Mouse (Mus musculus) gastrocnemius, postnatal 14 days (tissue): Measurements from ENCODE around the gene Ada. TPM values are rescaled to one million over a fixed set of nuclear protein-coding genes. Genes with fewer than 3 reads are reported as not detected.
"Not testable (repeated sequence)": the region's sequence is repeated elsewhere in the genome, so short reads cannot be mapped to it uniquely, and the experiment has no call there.

ENCODE experiments used
- DNase-seq: peaks from one replicate; pipeline ENCODE4 v3.0.0; 2021; ENCODE audit warnings: mixed read lengths
- intact Hi-C: fragments of 180-260 bp; cut with DNase I; formaldehyde crosslinking; loops from one replicate; pipeline ENCODE4 v1.15.1; 2025; ENCODE audit warnings: low total_unique reads
- total RNA-seq, 2 experiments: library from RNA; stranded (reverse); gene quantifications; 2 replicates each; pipeline ENCODE4 v1.2.3; 2021

Gene Ada
- total RNA-seq, 2 experiments from 2014 or later: 0.91 to 1.5 TPM

DNA sequence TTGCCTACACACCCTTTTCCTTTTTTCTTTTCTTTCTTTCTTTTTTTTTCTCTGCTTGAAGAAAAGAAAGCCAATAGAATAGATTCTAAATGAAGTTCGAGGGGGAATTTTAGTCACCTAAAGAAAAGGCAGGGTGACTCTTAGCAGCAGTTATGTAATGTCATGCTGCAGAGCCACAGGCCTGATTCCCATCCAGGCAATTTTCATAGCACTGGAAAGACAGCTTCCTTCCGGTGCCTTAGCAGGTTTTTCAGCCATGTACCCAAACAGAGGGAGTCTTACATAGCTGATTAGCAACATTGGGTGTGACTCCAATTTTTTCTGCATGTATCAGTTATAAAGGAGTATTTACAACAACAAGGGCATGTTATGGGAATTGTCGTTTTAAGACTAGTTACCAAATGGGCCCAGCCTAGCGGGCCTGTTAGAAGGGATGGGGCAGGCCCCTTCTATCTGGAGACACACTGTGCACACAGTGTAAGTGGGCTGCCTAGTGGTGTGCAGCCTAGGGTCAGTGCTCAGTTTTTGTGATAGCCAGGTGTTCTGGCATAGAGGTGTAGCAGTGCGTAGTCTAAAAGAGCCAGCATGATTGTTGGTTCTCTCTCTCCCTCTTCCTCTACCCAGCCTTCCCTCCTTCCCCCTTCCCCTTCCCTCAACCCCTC lies 46.3 kb downstream of the Ada start:
- DNase-seq: no peak
- intact Hi-C loops: no loop called here

DNA sequence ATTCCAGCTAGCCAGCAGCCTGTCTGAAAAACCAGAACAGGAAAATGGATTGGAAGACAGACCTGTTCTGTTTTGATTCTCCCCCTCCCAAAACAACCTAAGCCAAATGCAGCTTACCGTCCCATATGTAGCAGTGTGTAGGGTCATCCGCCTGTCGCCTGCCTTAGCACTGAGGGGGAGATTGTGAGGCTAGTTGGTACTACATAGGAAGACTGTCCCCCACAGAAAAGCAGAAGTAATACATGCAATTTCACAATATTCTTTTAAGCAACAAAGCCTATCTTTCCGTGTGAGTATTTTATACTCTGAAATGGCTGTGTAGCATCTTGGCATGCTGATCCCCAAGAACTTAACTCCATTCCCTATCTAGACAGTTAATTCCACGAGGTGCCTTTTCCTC lies 47.1 kb downstream of the Ada start:
- intact Hi-C loops: no loop called here
- no peak for DNase-seq

DNA sequence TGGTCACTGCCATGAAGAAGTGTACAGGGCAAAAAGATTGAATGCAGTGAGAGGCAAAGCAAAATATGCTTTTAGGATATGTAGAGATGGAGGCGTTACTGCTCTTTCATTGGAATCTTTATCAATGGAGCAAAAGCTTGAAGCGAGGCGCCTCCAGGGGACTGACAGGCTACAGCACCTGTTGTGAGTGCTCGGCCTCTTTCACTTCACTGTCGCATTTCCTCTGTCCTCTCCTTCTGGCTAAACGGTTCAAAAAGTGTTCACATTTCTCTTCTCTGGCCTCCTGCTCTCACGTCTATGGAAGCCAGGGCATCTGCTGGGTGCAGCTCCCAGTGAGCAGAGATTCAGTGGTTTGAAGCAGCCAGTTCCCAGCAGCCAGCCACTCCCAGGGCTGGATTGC lies 47.6 kb downstream of the Ada start:
- DNase-seq: no peak
- intact Hi-C loops: no loop called here

DNA sequence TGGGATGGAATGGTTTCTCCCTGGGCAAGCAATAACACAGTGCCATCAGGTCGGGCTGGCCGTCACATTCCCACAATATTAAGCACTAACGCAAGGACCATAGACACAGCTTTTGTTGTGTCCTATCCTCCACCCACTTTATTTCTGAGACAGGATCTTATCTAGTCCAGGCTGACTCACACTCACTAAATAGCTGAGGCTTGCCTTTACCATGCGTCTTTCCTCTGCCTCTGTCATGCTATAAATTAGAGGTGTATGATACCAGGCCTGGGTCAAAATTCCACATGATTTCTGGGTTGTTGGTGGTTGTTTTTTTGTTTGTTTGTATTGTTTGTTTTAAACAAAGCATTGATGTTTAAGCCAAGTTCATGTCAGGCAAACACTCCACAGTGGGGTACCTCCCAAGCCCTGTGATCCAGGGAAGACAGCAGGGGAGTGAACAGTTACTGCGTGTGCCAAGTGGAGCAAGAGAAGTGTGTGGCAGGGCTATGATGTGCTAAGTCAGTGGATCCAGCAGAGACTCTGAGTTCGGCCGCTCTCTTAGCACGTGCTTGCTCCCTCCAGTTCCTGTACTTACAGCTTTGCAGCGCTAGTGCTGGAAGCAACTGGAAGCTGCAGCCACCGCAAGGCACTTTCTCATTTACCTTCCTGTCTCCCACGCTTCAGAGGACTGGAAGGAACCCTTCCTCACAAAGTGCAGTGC lies 50.8 kb downstream of the Ada start:
- intact Hi-C loops: no loop called here
- DNase-seq: no peak

DNA sequence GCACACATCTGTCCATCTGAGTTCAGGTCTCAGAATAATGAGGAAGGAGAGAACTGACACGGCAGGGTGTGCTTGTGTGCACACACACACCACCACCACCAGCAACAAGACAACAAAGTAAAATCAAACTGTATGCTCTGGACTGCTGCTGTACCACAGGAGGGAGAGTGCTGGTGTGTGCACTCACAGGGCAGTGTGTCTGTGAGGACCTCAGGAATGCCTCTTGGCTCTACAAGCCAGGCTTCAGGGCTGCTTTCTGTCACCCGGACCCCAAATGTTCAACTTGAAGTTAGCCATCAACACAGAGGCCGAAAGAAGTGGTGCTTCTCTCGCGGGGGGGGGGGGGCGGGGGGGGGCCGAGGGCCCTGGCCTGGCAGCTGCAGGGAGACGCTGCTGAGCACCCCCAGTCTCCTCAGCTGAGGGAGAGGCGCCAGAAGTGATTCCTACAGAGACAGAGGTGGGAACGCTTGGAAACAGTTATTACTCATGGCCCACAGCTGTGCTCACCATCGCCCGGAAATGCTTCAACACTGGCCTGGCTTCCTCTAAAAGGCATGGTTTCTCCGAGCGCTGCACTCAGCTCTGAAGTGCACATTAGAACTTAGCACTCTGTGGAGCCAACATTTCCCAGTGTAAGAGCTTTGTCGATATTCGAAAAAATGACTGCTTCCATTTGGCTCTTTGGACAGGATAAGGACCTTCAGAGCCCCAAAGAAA lies 52.1 kb downstream of the Ada start:
- peak; percentile 56 for DNase-seq
- intact Hi-C loops: no loop called here

DNA sequence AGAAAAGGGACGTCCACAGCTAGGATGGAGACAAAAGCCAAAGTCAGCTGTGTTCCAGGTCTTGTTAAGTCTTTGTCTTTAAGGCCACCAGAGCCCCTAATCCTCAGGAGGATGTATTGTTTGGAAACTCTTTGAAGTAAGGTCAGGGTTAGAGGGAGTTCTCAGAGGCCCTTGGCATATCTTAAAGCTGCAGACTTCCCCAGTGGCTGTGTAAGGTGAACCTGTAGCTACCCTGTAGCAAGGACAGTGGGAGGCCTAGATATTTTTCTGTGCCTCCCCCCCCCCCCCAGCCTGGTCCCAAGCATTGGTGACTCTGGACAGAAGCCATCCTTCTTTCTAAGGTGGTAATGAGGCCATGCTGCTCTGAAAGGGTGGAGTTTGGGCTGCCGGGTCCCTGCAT lies 53.3 kb downstream of the Ada start:
- intact Hi-C loops: no loop called here
- no peak for DNase-seq

DNA sequence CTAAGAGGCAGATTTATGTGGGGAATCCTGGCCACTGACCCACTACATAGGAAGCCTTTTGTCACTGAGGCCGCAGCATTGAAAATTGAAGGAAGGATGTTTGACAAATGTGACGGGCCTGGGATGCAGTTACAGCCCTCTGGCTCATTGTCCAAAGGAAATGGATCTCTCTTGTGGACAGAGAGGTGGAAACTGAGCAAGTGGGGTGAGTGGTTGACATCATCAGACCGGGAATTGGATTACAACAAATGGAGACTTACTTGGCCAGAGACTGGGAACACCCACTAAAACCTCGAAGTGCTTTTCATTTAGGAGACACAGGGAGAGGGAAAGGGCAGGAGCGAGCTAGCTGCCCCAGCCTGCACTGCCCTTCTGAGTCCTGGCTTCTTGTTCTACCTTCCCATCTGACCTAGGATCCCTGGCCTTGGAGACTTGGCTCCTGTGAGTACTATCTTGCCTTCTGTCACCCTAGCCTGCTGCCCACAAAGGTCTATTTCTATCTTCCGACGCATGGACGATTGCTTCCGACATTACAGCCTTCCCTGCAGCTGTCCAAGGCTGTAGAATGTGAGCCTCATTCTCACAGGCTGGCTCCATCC lies 56.2 kb downstream of the Ada start:
- intact Hi-C loops: no loop called here
- DNase-seq: no peak

DNA sequence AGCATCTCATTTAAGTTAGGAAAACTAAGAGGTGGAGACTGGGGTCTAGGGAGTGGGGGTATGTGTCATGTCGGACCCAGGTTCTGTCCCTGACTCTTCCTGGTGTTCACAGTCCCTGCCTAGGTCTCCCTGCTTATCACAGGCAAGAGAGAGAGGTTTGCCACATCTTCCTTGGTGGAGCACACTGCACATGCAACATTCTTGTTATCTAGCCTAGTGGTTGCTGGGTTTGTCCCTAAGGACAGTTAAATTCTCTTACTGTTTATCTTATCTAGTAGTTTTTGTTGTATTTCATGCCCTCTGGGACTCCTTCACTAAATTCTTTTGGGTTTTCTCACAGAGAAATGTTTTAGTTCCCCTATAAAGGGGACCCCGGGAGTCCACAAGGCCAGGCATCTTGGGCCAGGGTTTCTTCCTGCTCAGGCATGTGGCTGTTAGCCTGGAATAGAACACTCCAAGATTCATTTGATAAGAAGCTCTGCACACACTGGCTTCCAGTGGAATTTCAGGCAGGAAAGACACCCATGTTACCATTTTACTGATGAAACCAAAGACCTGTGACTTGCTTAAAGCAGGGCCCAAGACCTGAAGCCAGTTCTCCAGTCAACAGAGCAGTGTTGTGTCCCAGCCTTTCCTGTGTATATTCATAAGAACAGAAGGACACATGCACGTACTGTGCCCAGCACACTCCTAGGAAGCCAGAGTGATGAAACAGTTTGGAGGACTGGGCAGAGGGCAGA lies 57.0 kb downstream of the Ada start:
- intact Hi-C loops: no loop called here

DNA sequence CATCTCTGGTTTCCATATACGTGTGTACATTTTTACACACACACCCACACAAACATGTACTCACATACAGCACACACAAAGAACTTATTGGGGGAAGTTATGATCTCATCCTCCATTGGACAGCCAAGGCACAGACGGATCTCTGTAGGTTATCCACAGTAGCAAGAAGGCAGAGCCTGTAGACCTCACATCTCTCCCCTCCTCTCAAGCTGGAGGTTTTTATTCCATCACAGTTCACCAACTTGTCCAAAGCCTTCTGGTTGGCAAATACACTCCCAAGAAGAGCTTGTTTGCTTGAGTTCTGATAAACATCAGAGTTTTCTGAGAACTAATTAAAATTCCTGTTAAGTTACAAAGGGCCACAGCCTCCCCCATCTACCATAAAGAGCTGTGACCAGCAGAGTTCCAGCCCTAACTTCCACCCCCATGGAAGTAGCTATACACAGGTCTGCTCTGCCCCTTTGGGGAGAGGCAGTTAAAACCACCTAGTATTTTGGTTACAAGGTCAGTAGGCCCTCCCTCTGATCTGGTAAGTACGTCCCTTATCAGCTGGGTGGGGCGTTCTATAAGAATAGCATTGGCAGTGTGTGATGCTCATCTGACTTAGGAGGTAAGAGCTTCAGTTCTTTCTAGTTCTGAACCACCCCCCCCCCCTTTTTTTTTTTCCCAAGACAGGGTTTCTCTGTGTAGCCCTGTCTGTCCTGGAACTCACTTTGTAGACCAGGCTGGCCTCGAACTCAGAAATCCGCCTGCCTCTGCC lies 58.0 kb downstream of the Ada start:
- intact Hi-C loops: no loop called here
- no peak for DNase-seq

More for the DNA sequence above, 57.0 kb downstream of the Ada start:
- DNase-seq: no peak

DNA sequence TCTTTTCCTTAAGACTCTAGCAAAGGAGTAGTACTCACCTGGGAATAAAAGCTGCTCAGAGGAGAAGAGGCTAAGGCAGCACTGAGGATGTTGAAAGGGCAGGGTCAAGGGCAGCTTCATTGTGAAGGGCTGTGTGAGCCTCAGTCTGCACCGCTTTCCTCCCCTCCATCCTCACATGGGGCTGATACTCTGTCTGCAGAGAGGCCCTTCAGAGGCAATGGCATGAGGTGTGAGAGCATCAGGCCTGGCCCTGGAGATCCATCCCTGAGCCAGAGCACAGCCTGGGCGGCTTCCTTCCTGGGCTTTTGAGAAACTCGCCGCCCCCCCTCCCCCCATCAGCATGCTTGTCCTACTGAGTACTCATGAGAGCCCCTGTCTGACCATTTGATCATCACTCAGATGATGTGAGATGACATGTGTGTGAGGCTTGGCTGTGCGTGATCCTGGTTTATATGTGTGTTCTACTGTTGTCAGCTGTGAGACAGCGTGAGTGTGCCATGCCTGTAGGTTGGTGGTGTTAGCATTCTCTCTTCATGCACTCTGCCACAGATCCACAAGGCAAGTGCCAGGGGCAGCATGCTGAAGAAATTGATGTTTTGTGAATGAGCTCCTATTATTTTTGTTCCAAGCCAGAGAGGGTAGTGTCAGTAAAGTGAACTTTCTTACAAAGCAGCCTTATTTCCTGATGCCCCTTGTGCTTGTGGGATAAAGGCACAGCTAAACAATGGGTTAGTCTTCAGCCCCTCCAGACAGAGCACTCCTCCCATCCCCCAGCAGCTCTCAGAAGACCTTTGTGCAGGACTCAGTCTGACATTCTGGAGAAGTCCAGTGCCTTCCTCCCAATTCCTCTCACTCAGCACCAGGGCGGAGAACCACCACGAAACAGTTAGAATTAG lies 59.4 kb downstream of the Ada start:
- intact Hi-C loops: no loop called here
- DNase-seq: no peak

DNA sequence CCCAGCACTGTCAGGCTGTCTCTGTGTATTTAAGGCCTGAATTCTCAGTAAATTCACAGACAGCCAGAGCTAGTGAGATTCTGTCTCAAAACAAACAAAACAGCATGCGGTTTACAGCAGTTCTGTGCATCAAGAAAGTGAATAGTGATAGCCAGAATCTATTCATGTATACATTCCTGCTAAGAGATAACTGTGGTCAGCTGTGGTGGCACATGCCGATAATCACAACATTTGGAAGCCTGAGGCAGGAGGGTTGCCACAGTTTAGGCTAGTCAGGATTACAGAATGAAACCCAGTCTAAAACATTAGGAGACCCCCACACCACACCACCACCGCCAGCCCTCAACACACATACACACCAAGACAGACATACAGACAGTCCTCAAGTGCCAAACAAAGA lies 60.3 kb downstream of the Ada start:
- no peak for DNase-seq
- intact Hi-C loops: no loop called here

DNA sequence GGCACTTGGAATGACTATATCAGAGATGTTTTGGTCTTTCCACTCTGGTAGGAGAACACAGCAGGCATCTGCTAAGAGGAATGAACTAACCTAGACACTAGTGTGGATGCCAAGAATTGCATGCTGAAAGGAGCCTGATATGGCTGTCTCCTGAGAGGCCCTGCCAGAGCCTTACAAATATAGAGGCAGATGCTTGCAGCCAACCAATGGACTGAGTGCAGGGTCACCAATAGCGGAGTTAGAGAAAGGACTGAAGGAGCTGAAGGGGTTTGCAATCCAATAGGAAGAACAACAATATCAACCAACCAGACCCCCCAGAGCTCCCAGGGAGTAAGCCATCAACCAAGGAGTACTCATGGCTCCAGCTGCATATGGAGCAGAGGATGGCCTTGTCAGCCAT lies 61.7 kb downstream of the Ada start:
- DNase-seq, intact Hi-C loops: not testable (repeated sequence)

DNA sequence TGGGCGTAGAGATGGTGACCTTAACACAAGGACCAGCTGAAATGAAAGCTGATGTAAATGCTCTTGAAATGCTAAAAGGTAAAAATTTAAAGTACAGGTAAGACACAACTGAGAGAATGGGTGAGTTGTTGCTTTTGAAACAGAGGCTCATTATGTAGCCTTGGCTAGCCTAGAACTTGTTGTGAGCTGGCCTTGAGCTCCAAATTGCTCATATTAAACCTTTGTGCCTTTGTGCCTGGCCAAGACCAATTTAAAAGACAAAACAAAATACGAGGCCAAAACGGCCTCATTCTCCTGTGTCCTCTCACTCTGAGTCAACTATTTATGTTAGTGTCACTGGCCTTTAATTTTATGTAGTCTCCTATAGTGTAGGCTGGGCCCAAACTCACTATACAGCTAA lies 63.2 kb downstream of the Ada start:
- intact Hi-C loops: no loop called here
- DNase-seq: no peak

DNA sequence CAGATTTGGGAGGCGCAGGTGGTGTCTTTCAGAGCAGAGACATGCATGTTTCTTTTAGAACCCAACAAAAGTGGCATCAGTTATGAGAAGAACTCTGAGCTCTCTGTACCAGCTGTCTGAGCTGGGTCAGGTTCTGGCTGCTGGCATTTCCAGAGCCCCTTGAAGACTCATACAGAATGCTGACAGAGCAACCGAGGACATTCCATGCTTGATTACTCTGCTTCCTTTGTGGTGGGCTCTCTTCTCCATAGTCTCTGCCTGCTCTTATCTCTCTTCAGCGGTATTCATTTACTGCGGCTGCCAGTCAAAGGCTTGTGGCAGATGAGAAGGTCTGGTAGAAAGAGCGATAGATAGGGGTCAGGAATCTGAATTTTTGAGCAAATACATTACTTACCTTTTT lies 63.8 kb downstream of the Ada start:
- intact Hi-C loops: no loop called here
- no peak for DNase-seq

DNA sequence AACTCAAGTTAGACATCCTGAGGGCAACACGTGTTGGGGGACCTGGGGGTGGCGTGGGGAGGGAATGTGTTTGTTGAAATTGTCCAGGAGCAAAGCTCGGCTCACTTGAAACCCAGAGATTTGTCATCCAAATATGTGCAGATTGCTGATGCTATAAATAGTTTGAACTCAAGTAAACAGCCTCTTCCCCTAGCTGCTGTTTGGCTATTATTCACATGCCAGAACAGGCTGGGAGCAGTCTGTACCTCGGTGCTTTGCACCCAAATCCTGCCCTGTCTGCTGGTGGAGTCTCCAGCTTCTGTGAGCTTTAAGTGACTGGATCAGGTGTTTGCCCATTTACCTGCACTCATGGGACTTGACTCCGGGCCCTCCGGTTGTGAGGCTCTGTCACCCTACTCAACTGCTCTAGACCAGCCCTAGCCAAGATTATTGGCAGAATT lies 64.3 kb downstream of the Ada start:
- intact Hi-C loops: no loop called here
- DNase-seq: no peak

DNA sequence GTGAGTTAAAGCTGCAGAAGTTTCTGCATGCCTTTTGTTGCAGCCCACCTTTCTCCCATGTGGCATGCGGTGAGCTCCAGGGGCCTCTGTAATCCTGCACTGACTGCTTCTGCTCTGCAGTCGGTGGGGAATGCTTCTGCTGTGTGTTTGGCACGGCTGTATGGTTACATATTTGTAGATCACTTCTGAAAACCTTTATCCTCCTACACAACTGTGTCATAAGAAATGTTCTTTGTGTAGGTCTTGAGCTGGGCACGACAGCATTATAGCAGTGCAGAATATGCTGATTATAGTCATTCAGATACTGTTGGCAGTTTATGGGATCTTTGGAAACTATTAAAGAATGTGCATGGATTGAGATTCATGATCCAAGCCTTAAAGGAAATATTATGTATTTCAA lies 64.8 kb downstream of the Ada start:
- DNase-seq: no peak

DNA sequence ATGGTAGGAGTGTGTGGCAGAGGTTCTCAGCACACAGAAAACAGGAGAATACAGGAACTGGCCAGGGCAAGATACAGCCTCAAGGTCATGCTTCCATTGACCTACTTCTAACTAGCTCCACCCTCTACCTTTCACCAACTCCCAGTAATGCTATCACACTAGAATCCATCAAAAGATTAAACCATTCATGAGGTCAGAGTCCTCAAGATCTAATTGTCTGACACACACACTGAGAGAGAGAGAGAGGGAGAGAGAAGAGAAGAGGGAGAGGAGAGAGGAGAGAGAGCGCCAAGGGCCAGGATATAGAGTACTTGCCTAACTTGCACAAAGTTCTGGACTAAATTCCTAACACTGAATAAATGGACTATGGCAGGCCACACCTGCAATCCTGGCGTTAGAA lies 67.7 kb downstream of the Ada start:
- intact Hi-C loops: no loop called here
- DNase-seq: no peak

More for the DNA sequence above, 64.8 kb downstream of the Ada start:
- intact Hi-C loops: no loop called here

DNA sequence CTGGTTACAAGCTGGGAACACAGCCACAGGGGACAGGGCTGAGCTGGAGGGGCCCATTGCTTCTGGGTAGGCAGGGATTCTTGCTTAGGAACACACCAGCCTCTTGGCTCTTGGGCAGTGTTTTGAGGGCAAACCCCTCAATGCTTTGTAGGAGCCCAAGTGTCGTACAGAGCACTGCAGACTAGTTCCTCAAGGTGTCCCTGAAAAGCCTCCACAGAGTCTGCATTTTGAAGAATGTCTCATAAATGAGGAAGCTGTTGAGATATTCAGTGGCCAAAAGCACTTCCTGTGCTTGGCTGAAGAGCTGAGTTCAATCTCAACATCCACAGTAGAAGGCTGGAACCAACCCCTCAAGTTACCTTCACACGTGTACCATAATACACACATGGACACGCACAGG lies 73.3 kb downstream of the Ada start:
- no peak for DNase-seq
- intact Hi-C loops: no loop called here
